Mouse (Mus musculus) heart, adult 9 months (tissue): ENCODE data around the gene Zfc3h1.
A peak's percentile ranks its signal among the peaks of the same experiment; 100 is the strongest.

ENCODE experiments used
- DNase-seq, 2 experiments: peaks; one replicate each; pipeline ENCODE4 v3.0.0; 2022; ENCODE audit warnings: low spot score in 2 of 2

Gene Zfc3h1

DNA sequence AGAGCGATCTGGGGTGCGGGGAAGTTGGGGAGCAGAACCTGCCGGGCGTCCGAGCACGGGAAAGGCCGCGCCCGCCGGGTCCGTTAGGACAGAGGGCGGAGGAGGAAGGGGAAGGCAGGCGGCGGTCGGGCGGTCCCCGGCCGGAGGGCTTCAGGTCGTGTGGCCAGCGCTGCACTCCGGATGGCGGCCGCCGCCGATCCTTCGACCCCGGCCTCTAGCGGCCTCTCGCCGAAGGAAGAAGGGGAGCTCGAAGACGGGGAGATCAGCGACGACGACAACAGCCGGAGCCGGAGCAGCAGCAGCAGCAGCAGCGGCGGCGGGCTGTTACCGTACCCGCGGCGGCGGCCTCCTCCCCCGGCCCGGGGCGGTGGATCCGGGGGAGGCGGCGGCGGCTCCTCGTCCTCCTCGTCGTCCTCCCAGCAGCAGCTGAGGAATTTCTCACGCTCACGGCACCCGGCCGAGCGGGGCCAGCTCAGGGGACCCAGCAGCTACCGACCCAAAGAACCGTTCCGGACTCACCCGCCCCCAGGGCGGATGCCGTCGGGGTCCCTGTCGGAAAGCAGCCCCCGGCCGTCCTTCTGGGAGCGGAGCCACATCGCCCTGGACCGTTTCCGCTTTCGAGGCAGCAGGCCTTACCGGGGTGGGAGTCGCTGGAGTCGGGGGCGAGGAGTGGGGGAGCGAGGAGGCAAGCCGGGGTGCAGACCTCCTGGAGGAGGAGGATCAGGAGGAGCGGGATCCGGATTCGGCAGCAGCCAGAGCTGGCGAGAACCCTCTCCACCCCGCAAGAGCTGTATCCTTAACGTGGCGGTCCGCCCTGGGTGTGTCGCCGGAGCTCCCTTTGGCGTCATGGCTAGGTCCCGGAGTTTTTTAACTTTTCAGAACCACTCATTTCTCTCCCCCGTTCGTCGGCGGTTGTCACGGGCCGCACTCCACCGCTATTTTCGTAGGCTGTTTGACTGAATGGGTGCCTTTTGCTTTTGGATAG lies 551 bp downstream of the Zfc3h1 start:
- DNase-seq, result peak; percentile 53 to 67

DNA sequence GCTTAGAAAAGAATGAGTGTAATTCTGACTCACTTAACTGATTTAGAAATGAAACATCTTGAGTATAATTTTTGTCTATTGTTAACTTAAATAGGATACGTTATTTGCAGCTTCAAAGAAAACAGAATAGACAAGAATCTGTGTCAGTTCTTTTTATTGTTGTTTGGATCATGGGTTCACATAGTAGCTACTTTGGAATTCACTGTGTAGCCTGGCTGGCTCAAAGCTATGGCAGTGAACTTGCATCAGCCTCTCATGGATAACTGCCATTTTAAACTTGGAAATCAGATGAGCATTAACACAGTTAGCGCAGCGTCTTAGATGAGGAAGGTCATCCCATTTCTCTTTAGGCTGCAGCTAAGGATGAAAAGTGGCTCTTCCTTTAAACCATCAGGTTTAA lies 3.1 kb downstream of the Zfc3h1 start:
- DNase-seq, result no peak

DNA sequence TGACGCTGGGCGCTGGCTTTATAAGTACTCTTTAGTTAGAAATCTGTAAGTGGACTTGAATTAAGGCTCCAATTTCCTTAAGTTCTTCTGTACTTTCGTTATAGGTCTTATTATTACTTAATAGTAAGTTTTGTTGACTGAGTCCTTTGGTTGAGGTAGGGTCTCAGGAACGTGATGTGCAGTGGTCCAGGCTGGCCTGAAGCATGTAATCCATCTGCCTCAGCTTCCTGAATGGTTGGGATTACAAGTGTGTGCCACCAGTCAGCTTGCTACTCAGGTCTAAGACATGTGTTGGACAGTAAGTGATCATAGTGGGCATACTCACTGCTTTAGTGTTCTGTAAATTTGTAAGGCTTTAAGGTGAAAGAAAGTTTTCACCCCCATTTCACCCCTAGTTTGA lies 6.3 kb downstream of the Zfc3h1 start:
- no peak for DNase-seq

DNA sequence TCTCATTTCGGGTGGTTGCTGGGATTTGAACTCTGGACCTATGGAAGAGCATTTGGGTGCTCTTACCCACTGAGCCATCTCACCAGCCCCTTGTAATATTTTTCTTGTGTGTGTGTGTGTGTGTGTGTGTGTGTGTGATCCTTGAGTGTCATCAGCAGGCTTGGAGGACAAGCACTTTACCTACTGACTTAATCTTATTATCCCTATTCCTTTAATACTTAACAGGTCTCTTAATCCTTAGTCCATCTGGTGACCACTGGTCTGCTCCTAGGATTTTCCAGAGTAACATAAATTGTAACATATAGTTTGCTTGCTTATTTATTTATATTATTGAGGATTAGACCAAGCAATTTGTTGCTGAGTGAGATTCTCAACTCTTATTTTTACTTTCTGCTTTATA lies 7.1 kb downstream of the Zfc3h1 start:
- no peak for DNase-seq

DNA sequence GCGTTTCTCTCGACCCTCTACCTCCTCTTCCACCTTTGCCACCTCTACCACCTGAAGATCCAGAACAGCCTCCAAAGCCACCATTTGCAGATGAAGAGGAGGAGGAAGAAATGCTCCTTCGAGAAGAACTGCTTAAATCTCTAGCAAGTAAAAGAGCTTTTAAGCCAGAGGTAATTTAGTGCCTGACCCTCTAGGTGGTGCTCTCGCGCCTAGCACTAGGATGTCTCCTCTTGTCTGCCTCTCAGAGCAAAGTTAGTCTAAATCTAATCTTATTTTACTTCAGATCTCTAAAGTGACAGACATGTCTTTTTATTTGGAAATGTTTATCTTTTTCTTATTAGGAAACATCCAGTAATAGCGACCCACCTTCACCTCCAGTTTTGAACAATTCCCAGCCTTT lies 21.6 kb downstream of the Zfc3h1 start:
- peak in 1 of 2 experiments; percentile 11 for DNase-seq

DNA sequence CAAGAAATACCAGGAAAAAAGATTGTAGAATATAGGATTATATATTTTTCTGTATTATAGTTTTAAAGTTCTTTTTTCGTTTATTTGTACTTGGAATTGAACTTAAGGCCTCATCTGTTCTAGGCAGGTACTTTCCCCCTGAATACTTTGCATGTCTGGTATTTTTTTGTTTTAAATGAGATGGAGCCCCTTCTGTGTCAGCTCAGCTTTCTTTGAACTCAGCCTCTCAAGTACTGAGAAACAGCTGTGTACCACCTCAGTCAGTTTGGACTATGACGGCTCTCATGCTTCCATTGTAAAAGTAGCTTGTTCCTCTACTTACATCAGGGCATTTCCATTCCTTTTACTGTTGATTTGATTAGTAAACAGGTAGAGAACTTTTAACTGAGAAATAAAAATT lies 28.7 kb downstream of the Zfc3h1 start:
- no peak for DNase-seq

DNA sequence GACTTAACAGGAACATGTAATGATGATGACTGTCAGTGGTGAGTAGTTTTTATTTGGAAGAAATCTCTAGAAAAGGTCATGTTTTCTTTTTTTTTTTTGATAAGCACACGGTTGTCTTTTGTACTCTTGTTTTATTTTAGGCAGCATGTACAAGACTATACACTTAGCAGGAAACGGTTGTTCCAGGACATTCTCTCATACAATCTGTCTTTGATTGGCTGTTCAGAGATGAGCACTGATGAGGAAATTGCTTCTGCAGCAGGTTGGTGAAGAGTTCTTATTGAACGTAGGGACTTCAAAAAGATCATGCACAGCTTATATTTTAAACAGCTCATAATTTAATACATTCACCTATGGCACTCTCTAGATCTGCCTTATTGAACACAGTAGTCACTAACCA lies 29.3 kb downstream of the Zfc3h1 start:
- no peak for DNase-seq

- DNase-seq, result no peak
Measured at GRCm38 (mm10) chr10:115421976-115422375, 37.2 kb downstream of the Zfc3h1 start.

DNA sequence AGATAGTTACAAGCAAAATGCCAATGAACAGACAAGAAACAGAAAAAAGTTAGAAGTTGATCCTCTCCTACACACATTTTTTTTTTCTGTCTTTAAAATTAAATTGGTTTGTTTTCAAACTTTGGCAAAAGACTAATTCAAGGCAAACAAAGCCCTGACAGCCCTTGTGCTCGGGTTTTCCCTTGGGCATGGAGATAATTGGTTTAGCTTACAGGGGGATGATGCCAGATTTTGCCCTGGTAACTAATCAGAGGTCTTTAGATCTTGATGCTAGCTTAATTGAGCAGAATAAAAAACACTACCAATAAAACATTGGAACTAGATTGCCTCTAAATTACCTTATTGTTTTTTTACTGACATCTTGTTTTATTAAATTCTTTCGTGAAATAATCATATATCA lies 40.6 kb downstream of the Zfc3h1 start:
- DNase-seq, result no peak

DNA sequence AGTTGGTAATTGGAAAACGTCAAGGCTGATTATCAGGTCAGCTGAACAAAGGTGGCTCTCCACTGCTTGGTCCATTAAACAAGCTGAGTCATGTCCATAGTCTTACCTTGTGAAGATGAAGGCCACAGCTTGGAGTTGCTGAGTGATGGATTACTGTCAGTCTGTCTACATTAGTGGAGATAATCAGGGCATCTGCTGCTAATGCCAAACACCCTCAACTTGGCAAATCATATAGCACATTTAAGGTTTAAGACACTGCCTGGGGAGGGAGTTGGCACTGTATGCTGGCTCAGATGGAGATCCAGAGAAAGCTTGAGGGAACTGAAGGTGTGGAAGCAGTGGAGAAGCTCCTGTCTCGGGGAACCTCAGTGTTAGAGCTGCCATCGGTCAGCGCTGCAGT lies 52.5 kb downstream of the Zfc3h1 start:
- DNase-seq, result no peak

DNA sequence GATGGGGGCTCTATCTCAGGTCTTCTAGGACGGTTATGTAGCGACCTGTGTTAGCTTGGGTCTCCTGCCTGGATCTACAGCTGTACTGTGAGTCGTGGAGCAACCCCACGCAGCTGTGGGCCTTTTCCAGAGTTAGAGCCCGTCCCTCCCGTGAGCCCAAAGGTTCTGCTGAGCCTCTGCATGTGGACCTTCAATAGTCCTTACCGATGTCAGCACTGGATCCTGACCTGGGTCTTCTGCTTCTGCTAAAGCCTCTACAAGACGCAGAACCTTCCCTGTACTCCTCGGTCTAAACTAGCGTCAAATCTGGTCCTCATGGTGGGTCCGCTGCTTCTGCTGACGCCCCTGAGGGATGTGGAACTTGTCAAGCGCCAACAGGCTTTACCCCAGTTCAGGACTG lies 63.9 kb downstream of the Zfc3h1 start:
- no peak for DNase-seq

DNA sequence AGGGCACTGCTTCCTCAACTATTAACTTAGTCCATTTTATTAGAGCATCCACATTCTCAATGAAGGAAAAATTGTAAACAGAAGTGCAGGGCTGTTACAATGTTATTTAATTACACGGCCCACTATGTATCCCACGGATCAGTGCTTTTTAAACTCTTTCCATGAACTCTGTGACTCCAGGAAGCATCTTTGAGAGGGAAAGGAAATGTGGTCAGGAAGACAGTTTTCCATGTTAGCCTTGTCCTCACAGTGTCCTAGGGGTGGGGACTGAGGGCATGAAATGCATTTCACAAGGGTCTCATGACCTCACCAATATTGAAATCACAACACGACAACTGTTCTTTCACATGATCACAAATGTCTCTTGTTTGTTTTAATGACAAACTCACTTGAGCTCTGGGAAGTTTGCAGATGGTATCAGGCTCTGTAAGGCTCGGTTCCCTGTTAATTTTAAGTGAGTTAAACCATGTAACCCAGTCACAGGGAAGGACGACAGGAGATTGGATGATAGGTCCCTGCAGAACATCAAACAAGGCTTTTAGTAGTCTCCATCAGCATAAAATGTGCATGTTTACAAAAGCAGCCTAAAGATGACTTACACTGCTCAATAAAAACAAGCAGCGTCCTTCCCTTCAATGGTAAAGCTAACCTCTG lies 72.7 kb downstream of the Zfc3h1 start:
- no peak for DNase-seq

DNA sequence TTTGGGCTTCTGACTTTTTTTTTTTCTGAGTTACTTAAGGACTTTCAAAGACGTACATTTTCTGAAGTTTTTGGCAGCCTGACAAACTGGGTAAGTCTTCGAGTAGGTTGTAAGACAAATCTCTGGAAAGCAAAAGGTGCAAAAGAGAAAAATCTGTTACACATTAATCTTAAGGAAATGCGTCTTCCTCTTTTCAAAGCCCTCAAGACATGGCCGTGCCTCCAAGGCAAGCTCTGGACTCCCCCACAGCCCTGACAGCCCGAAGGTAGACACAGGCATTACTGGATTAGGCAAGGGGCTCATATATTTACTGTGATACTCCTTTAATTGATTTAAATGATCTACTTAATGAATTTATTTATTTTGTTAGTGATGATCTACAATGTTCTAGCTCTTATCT lies 77.9 kb downstream of the Zfc3h1 start:
- no peak for DNase-seq

GRCm38 (mm10) chr10:115465072-115465471 lies 80.3 kb downstream of the Zfc3h1 start:
- DNase-seq, result no peak

DNA sequence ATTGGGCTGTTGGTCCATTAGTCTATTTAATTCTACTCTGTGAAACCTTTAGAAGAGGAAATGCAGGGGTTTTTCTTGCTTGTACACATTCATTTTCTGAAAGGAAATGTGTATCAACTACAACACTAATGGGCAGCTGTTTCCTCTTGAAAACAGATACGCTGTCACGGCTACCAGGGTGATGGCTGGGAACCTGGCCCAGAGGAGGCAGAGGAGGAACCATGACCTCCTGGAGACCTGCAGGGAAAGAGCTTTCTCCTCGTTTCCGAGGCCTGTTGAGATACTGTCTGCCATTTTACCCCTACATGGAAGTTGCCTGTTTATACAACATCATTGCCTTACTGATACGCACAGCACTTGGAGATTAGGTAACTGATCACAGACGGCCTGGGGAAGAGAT lies 81.0 kb downstream of the Zfc3h1 start:
- no peak for DNase-seq

GRCm38 (mm10) chr10:115467985-115468384 lies 83.2 kb downstream of the Zfc3h1 start:
- DNase-seq, result no peak

GRCm38 (mm10) chr10:115468632-115469031 lies 83.9 kb downstream of the Zfc3h1 start:
- DNase-seq, result no peak

GRCm38 (mm10) chr10:115469040-115469439 lies 84.3 kb downstream of the Zfc3h1 start:
- DNase-seq, result no peak

- no peak for DNase-seq
Measured at GRCm38 (mm10) chr10:115470621-115471334, 86.0 kb downstream of the Zfc3h1 start.

DNA sequence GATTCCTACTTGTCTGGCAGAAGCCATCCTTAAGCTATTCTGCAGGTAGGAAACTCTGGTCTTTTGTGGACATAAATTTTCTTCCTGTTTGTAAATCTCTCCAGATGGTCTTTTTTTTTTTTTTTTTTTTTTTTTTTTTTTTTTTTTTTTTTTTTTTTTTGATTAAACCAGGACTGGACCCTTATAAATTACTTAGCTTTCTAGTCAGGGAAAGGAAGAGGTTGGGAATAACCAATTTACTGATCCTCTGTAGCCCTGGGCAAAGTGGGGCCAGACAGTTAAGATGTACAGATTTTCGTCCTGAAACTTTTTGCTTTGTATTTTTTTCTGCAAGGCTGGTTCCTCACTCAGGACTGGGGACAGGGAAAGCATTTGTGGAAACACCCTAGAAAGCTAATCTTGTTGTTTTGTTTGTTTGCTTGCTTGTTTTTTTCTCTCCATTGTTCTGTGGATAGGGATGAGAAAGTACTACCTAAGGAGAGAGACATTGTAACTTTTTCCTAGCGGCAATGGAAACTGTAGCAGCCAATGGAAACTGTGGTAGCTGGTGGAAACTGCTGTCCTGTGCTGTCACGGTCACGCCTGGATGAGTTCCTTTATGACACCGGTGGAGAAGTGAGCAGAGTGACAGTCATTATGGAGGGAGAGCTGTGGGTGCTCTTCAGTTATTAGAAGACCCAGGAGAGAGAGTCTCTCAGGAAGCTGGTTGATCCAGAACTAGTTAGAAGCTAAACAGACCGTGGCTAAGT lies 88.6 kb downstream of the Zfc3h1 start:
- no peak for DNase-seq

DNA sequence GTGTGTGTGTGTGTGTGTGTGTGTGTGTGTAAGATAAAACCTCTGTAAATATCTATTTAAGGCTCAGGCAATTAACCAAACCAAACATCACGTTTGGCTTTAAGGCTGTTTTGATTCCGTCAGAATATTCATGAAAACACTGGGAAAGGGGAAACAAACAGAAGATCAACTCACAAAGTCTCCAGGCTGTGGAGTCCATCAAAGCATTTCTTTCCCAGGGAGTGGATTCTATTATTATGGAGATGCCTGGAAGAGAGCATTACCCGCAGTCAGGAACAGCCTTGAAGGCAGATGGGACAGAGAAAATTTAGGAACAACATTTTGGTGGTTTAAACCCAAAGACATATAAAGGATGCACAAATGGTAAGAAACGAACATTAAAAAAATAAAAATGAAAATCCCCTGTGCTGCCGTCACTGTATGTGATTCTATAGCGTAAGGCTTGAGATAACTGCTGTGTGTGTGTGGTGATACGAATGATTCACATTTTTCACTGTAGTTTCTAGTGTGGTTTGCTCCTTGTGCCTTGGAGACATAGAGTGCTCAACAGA lies 90.3 kb downstream of the Zfc3h1 start:
- DNase-seq, result no peak
